Mouse (Mus musculus) spleen, postnatal 14 days (tissue): ENCODE data around the gene Enho.
A peak's percentile ranks its signal among the peaks of the same experiment; 100 is the strongest.

Experiments used
- DNase-seq, 2 experiments: peaks; one replicate each; pipeline ENCODE4 v3.0.0; 2021 to 2022; ENCODE audit warnings: low spot score in 2 of 2

Gene Enho

GRCm38 (mm10) chr4:41663614-41664013 lies 23.5 kb upstream of the Enho start:
- DNase-seq, result no peak

- DNase-seq, result no peak
These were observed 22.6 kb upstream of the Enho start for GRCm38 (mm10) chr4:41662723-41663122.

GRCm38 (mm10) chr4:41660851-41661430 lies 20.8 kb upstream of the Enho start:
- no peak for DNase-seq

- no peak for DNase-seq
These were observed 19.4 kb upstream of the Enho start for GRCm38 (mm10) chr4:41659556-41659955.

GRCm38 (mm10) chr4:41658566-41659384 lies 18.7 kb upstream of the Enho start:
- no peak for DNase-seq

- DNase-seq, result no peak
These were observed 15.4 kb upstream of the Enho start for GRCm38 (mm10) chr4:41655525-41655924.

- peak in 1 of 2 experiments; percentile 14 for DNase-seq
These were observed 14.1 kb upstream of the Enho start for GRCm38 (mm10) chr4:41654217-41654616.

- DNase-seq, result no peak
These were observed 13.6 kb upstream of the Enho start for GRCm38 (mm10) chr4:41653730-41654129.

GRCm38 (mm10) chr4:41653296-41653695 lies 13.2 kb upstream of the Enho start:
- DNase-seq, result peak in 1 of 2 experiments; percentile 45

GRCm38 (mm10) chr4:41648627-41649026 lies 8.5 kb upstream of the Enho start:
- DNase-seq, result no peak

GRCm38 (mm10) chr4:41648157-41648556 lies 8.0 kb upstream of the Enho start:
- no peak for DNase-seq

GRCm38 (mm10) chr4:41645488-41645887 lies 5.4 kb upstream of the Enho start:
- no peak for DNase-seq

- no peak for DNase-seq
These were observed 1.2 kb upstream of the Enho start for GRCm38 (mm10) chr4:41641199-41641822.

GRCm38 (mm10) chr4:41639214-41639841 lies 796 bp downstream of the Enho start:
- DNase-seq, result no peak

GRCm38 (mm10) chr4:41638828-41639213 lies 1.3 kb downstream of the Enho start:
- no peak for DNase-seq

- DNase-seq, result no peak
These were observed 1.9 kb downstream of the Enho start for GRCm38 (mm10) chr4:41638186-41638731.

- DNase-seq, result no peak
These were observed 3.1 kb downstream of the Enho start for GRCm38 (mm10) chr4:41636882-41637635.

GRCm38 (mm10) chr4:41636366-41636765 lies 3.8 kb downstream of the Enho start:
- no peak for DNase-seq

- DNase-seq, result no peak
These were observed 4.2 kb downstream of the Enho start for GRCm38 (mm10) chr4:41635906-41636305.

GRCm38 (mm10) chr4:41635224-41635623 lies 4.9 kb downstream of the Enho start:
- DNase-seq, result no peak

GRCm38 (mm10) chr4:41634631-41635030 lies 5.5 kb downstream of the Enho start:
- no peak for DNase-seq
